Mouse (Mus musculus): ENCODE results near the gene Bcl2l1. TPM values are rescaled to one million over a fixed set of nuclear protein-coding genes. Genes with fewer than 3 reads are reported as not detected.
A peak's percentile ranks its signal among the peaks of the same experiment; 100 is the strongest.

The Bcl2l1 gene
- total and polyA plus RNA-seq, 2 experiments, result 14.9 to 30.4 TPM

DNA sequence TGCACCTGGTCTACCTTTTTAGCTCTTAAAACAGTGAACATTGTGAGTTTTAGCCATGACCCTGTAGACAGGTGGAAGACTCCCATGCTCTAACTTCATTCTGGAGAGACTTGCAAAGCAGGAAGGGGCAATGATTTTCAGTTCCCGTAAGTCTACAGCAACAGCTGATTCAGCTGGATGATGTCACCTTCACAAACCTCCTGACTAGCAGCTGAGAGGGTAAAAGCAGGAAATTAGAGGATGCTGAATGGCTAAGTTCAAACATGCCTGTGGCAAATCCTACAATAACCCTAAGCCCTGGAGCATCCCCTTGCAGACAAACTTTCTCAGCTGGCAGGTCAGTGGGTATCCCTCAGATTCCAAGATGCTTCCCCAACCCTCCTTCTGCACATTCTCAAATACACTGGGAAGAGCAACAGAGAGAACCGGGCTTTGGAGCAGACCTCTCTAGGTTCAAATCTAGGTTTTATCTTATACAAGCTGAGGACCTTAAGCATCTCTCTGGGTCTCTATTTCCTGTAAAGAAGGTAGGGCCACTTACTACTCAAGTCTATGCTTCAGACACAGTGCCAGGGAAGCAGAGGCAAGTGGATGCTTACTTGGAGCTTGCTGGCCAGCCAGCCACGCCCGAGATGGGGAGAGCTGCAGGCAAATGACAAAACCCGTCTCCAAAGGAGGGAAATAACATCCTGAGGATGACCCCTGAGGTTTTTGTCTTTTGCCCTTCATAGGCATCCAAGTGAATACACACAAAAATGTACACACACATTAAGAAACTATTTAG, 21.2 kb downstream of the Bcl2l1 start:
- no peaks in the 10 kb centered on the region for H3K36me3 ChIP-seq (ENCODE audit: control insufficient read depth, insufficient read depth, low read length)
- peaks cover 32% of the 10 kb centered on the region for H3K79me2 ChIP-seq (ENCODE audit: control insufficient read depth, insufficient read depth, low read length)
- no peaks in the 10 kb centered on the region for H3K27me3 ChIP-seq (ENCODE audit: control insufficient read depth, insufficient read depth, low read length)
- TF ChIP-seq CTCF (IDR thresholded peaks at IDR 0.05; ENCODE audit: low read depth, low read length) (no peak), POLR2A (IDR thresholded peaks at IDR 0.05; ENCODE audit: extremely low read depth, insufficient read depth, low read length) (no peak)
- H3K4me3 ChIP-seq (ENCODE audit: insufficient read depth, low read depth, low read length), result no peak overlapping the region
- peaks cover 36% of the 10 kb centered on the region for H3K4me1 ChIP-seq (ENCODE audit: control insufficient read depth, insufficient read depth, low read length)
- 76% methylated on average over 5 of the region's 5 CpGs for WGBS
- DNase-seq (ENCODE audit: extremely low read depth, low read depth, low spot score), result peak; percentile 57
- H3K9ac ChIP-seq (ENCODE audit: low read depth, low read length), result no peak overlapping the region
- peak overlapping the region; percentile 27; the same call in 1 of the 2 replicates for H3K27ac ChIP-seq (replicated peaks; ENCODE audit: insufficient read depth, low read depth, low read length)

DNA sequence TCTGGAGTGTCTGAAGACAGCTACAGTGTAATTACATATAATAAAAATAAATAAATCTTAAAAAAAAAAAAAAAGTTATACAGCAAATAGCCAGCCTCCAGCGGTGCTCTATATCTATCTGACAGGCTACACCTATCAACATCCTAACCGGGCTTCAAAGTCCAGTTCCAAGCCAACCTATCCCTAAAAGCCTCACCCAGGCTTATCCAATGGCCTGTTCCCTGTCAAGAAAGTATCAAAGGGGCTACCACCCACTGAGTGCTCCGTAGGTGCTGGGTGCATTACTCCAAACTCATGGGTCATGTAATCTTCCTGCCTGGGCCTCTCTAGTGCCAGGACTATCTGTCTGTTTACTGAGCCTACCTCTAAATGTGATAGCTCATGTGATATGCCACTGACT, 23.4 kb downstream of the Bcl2l1 start:
- WGBS, result 32% methylated on average over 3 of the region's 3 CpGs
- no peak for TF ChIP-seq POLR2A (IDR thresholded peaks at IDR 0.05; ENCODE audit: extremely low read depth, insufficient read depth, low read length)
- TF ChIP-seq CTCF (IDR thresholded peaks at IDR 0.05; ENCODE audit: low read depth, low read length), result no peak
- no peaks in the 10 kb centered on the region for H3K36me3 ChIP-seq (ENCODE audit: control insufficient read depth, insufficient read depth, low read length)
- H3K27ac ChIP-seq (replicated peaks; ENCODE audit: insufficient read depth, low read depth, low read length), result peak overlapping the region; percentile 44; the same call in 1 of the 2 replicates
- H3K4me1 ChIP-seq (ENCODE audit: control insufficient read depth, insufficient read depth, low read length), result peaks cover 42% of the 10 kb centered on the region
- H3K4me3 ChIP-seq (ENCODE audit: insufficient read depth, low read depth, low read length), result no peak overlapping the region
- no peak overlapping the region for H3K9ac ChIP-seq (ENCODE audit: low read depth, low read length)
- H3K79me2 ChIP-seq (ENCODE audit: control insufficient read depth, insufficient read depth, low read length), result peaks cover 31% of the 10 kb centered on the region
- DNase-seq (ENCODE audit: extremely low read depth, low read depth, low spot score), result peak; percentile 55
- no peaks in the 10 kb centered on the region for H3K27me3 ChIP-seq (ENCODE audit: control insufficient read depth, insufficient read depth, low read length)

DNA sequence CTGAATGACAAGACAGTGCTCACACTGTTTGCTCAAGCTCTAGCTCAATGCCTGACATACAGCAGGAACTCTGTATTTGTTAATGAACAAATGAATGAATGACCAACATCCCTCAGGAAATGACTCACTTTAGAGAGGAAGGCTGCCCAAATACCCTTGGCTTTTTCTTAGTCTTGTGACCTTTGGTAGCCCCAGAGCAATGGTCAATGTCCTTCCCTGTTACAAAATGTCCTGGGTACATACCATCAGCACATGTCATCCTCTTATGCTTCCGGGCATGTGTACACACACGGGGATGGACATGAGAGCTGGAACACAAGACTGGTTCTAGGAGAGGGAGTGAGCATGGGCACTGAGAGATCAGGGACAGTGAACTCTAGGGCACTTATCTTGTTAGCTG, 25.5 kb downstream of the Bcl2l1 start:
- peak overlapping the region; percentile 84 for H3K27ac ChIP-seq (replicated peaks; ENCODE audit: insufficient read depth, low read depth, low read length)
- no peak overlapping the region for H3K9ac ChIP-seq (ENCODE audit: low read depth, low read length)
- TF ChIP-seq POLR2A (IDR thresholded peaks at IDR 0.05; ENCODE audit: extremely low read depth, insufficient read depth, low read length), result no peak
- TF ChIP-seq CTCF (IDR thresholded peaks at IDR 0.05; ENCODE audit: low read depth, low read length), result no peak
- 0% methylated on average over 2 of the region's 2 CpGs for WGBS
- H3K36me3 ChIP-seq (ENCODE audit: control insufficient read depth, insufficient read depth, low read length), result no peaks in the 10 kb centered on the region
- no peak overlapping the region for H3K4me3 ChIP-seq (ENCODE audit: insufficient read depth, low read depth, low read length)
- peak; percentile 93 for DNase-seq (ENCODE audit: extremely low read depth, low read depth, low spot score)
- H3K27me3 ChIP-seq (ENCODE audit: control insufficient read depth, insufficient read depth, low read length), result no peaks in the 10 kb centered on the region
- peaks cover 31% of the 10 kb centered on the region; the same call in 1 of the 2 replicates for H3K79me2 ChIP-seq (ENCODE audit: control insufficient read depth, insufficient read depth, low read length)
- peaks cover 35% of the 10 kb centered on the region for H3K4me1 ChIP-seq (ENCODE audit: control insufficient read depth, insufficient read depth, low read length)

DNA sequence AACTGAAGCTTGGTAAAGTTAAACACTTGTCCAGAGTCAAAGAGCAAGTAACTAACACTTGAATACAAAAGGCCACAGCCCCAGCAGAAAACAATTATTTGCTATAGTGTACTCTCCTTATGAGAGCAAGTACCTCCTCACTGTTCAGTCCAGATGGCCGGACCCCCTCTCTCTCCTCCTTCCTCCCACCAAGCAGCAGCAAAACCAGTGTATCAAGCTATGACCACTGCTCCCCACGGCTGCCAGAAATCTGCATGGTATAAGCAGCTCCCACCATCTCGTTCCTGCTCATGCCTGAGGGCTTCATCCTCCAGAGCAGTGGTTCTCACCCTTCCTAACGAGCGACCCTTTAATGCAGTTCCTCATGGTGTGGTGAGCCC, 26.4 kb downstream of the Bcl2l1 start:
- Histone ChIP-seq H3K4me3 (ENCODE audit: insufficient read depth, low read depth, low read length) (no peak overlapping the region), H3K79me2 (ENCODE audit: control insufficient read depth, insufficient read depth, low read length) (peaks cover 27% of the 10 kb centered on the region; the same call in 1 of the 2 replicates), H3K27me3 (ENCODE audit: control insufficient read depth, insufficient read depth, low read length) (no peaks in the 10 kb centered on the region), H3K9ac (ENCODE audit: low read depth, low read length) (no peak overlapping the region; the same call in 1 of the 2 replicates), H3K4me1 (ENCODE audit: control insufficient read depth, insufficient read depth, low read length) (peaks cover 33% of the 10 kb centered on the region), H3K27ac (replicated peaks; ENCODE audit: insufficient read depth, low read depth, low read length) (peak overlapping the region; percentile 61), H3K36me3 (ENCODE audit: control insufficient read depth, insufficient read depth, low read length) (no peaks in the 10 kb centered on the region)
- no peak for TF ChIP-seq CTCF (IDR thresholded peaks at IDR 0.05; ENCODE audit: low read depth, low read length)
- TF ChIP-seq POLR2A (IDR thresholded peaks at IDR 0.05; ENCODE audit: extremely low read depth, insufficient read depth, low read length), result no peak
- 81% methylated on average over 5 of the region's 5 CpGs for WGBS
- DNase-seq (ENCODE audit: extremely low read depth, low read depth, low spot score), result no peak

DNA sequence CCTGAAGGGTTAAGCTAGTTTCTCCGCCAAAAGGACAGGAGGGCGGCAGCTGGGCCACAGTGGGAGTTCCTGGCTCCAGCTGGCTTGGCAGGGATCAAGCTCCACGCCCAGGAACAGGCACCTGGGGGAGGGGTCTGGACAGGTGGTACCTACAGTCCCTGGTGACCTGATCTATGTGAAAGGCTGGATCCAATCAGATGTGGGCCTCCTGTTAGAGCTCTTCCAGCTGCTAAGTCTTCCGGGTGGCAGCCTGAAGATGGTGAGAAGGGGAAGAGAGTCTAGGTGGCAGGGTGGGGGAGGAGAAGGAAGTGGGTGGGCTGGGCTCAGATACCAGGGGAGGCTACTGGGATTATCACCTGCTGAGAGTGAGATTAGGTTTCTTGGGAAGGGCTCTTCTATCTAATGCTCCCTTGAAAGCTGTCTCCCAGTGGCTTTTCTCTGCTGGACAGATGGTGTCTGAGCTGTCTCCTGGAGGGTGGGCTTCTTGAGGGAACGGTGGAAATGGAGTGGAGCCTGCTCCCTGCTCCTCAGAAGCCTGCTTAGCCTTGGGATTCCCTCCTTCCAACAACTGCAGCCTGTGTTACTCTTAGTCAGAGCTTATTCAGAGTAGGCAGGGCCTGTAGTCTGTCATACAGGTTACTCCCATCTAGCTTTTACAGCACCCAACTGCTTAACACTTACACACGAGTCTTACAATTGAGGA, 27.0 kb downstream of the Bcl2l1 start:
- Histone ChIP-seq H3K4me3 (ENCODE audit: insufficient read depth, low read depth, low read length) (no peak overlapping the region), H3K27me3 (ENCODE audit: control insufficient read depth, insufficient read depth, low read length) (no peaks in the 10 kb centered on the region), H3K9ac (ENCODE audit: low read depth, low read length) (no peak overlapping the region), H3K79me2 (ENCODE audit: control insufficient read depth, insufficient read depth, low read length) (peaks cover 28% of the 10 kb centered on the region; the same call in 1 of the 2 replicates), H3K36me3 (ENCODE audit: control insufficient read depth, insufficient read depth, low read length) (no peaks in the 10 kb centered on the region), H3K27ac (replicated peaks; ENCODE audit: insufficient read depth, low read depth, low read length) (peak overlapping the region; percentile 66), H3K4me1 (ENCODE audit: control insufficient read depth, insufficient read depth, low read length) (peaks cover 33% of the 10 kb centered on the region)
- no peak for TF ChIP-seq POLR2A (IDR thresholded peaks at IDR 0.05; ENCODE audit: extremely low read depth, insufficient read depth, low read length)
- no peak for TF ChIP-seq CTCF (IDR thresholded peaks at IDR 0.05; ENCODE audit: low read depth, low read length)
- peak; percentile 57 for DNase-seq (ENCODE audit: extremely low read depth, low read depth, low spot score)
- WGBS, result 18% methylated on average over 6 of the region's 6 CpGs
